Mouse (Mus musculus) heart, postnatal 0 days (tissue): Measurements from ENCODE around the gene Mlh1. TPM values are rescaled to one million over a fixed set of nuclear protein-coding genes. Genes with fewer than 3 reads are reported as not detected.

Experiments
- ATAC-seq: fragments of 200-750 bp; cut with Nextera tagmentation; 2 replicates; pipeline ENCODE4 v1.8.0; 2017; ENCODE audit warnings: low read depth, moderate number of reproducible peaks, moderate library complexity; ENCODE audit not compliant: insufficient read depth
- DNase-seq: peaks from one replicate; pipeline ENCODE4 v3.0.0-alpha.2; 2016; ENCODE audit warnings: low spot score
- H3K27ac ChIP-seq: fragments of 300-500 bp; sonication (generic); 2 replicates; pipeline ENCODE4 v1.5.1; 2014; ENCODE audit warnings: low read depth, mild to moderate bottlenecking
- H3K27me3 ChIP-seq: fragments of 300-500 bp; sonication (generic); 2 replicates; pipeline ENCODE4 v1.6.1; 2014; ENCODE audit warnings: low read length, mixed read lengths; ENCODE audit not compliant: control insufficient read depth, insufficient read depth
- H3K36me3 ChIP-seq: fragments of 300-500 bp; sonication (generic); replicated peaks from 2 replicates; pipeline ENCODE4 v1.6.1; 2014; ENCODE audit warnings: low read length, mixed read lengths; ENCODE audit not compliant: control insufficient read depth, insufficient read depth
- H3K4me1 ChIP-seq: fragments of 300-500 bp; sonication (generic); 2 replicates; pipeline ENCODE4 v1.6.1; 2014; ENCODE audit warnings: antibody characterized with exemption; ENCODE audit not compliant: control insufficient read depth, insufficient read depth
- H3K4me2 ChIP-seq: fragments of 300-500 bp; sonication (generic); 2 replicates; pipeline ENCODE4 v1.6.1; 2014; ENCODE audit warnings: low read depth, mild to moderate bottlenecking, low read length, moderate library complexity
- H3K4me3 ChIP-seq: fragments of 300-500 bp; sonication (generic); 2 replicates; pipeline ENCODE4 v1.5.1; 2014; ENCODE audit warnings: low read depth, low read length
- H3K9ac ChIP-seq: fragments of 300-500 bp; sonication (generic); replicated peaks from 2 replicates; pipeline ENCODE4 v1.6.1; 2014; ENCODE audit warnings: low read depth, low read length, mixed read lengths
- H3K9me3 ChIP-seq: fragments of 300-500 bp; sonication (generic); replicated peaks from 2 replicates; pipeline ENCODE4 v1.6.1; 2016; ENCODE audit warnings: low read length; ENCODE audit not compliant: control insufficient read depth
- CTCF ChIP-seq: IDR thresholded peaks from 2 replicates; pipeline ENCODE4 v1.5.1; 2016; ENCODE audit warnings: antibody characterized with exemption, control low read depth, low read depth
- EP300 ChIP-seq: IDR thresholded peaks from 2 replicates; pipeline ENCODE4 v1.6.1; 2016; ENCODE audit warnings: antibody characterized with exemption, low read depth
- WGBS: fragments of 180-500 bp; shearing (Covaris S2); extraction: QIAGEN DNeasy Blood & Tissue Kit; methylation state at CpG from one replicate; pipeline ENCODE4 v1.1.7; 2014; 5-methylcytosine and 5-hydroxymethylcytosine counted together
- polyA plus RNA-seq: library from polyadenylated mRNA; unstranded; fragments of >200 nt; fragmentation: Nextera tagmentation; extraction: Ambion mirVana; gene quantifications from 2 replicates; pipeline ENCODE4 v1.2.1, GENCODE M21; 2015
- total RNA-seq: library from RNA; depleted of rRNA; stranded (reverse); fragments of >200 nt; gene quantifications from 2 replicates; pipeline ENCODE4 v1.2.3, GENCODE M21; 2014; ENCODE audit warnings: low replicate concordance

Gene Mlh1
- total and polyA plus RNA-seq, 2 experiments from 2014 or later, result 18.4 to 19.7 TPM

- TF ChIP-seq EP300 (no peak), CTCF (peak; percentile 52)
- Histone ChIP-seq H3K4me3 (no peak overlapping the region), H3K27ac (no peak overlapping the region), H3K36me3 (peaks cover 66% of the 10 kb centered on the region), H3K4me1 (peaks cover 10% of the 10 kb centered on the region), H3K9ac (no peak overlapping the region), H3K4me2 (no peak overlapping the region), H3K27me3 (no peaks in the 10 kb centered on the region), H3K9me3 (no peaks in the 10 kb centered on the region)
- DNase-seq (no peak), ATAC-seq (peak; percentile 69)
- WGBS, result 47% methylated on average over 7 of the region's 7 CpGs
These were observed 19.3 kb downstream of the Mlh1 start for GRCm38 (mm10) chr9:111252161-111252869.

GRCm38 (mm10) chr9:111247682-111248246 is 23.8 kb downstream of the Mlh1 start:
- peak; percentile 85 for ATAC-seq
- no peak overlapping the region for H3K9ac ChIP-seq

GRCm38 (mm10) chr9:111245546-111245945 is 26.0 kb downstream of the Mlh1 start:
- no peak overlapping the region for H3K4me2 ChIP-seq
- H3K9ac ChIP-seq, result no peak overlapping the region
- no peak for TF ChIP-seq CTCF
- TF ChIP-seq EP300, result no peak
- H3K36me3 ChIP-seq, result peaks cover 34% of the 10 kb centered on the region
- DNase-seq, result no peak
- no peaks in the 10 kb centered on the region for H3K9me3 ChIP-seq
- H3K27ac ChIP-seq, result no peak overlapping the region
- H3K4me1 ChIP-seq, result peaks cover 21% of the 10 kb centered on the region
- no peak overlapping the region for H3K4me3 ChIP-seq
- ATAC-seq, result no peak
- WGBS, result 78% methylated on average over 6 of the region's 6 CpGs
- H3K27me3 ChIP-seq, result no peaks in the 10 kb centered on the region

More at GRCm38 (mm10) chr9:111247682-111248246, 23.8 kb downstream of the Mlh1 start:
- Histone ChIP-seq H3K4me2 (no peak overlapping the region), H3K36me3 (peaks cover 46% of the 10 kb centered on the region), H3K9me3 (no peaks in the 10 kb centered on the region), H3K4me3 (no peak overlapping the region), H3K27ac (peak overlapping the region; percentile 39; the same call in 1 of the 2 replicates), H3K4me1 (peaks cover 15% of the 10 kb centered on the region), H3K27me3 (no peaks in the 10 kb centered on the region)
- peak; percentile 49 for DNase-seq
- WGBS, result 19% methylated on average over 3 of the region's 3 CpGs
- peak; percentile 40 for TF ChIP-seq CTCF
- no peak for TF ChIP-seq EP300

- no peak for DNase-seq
- no peaks in the 10 kb centered on the region for H3K9me3 ChIP-seq
- H3K4me2 ChIP-seq, result no peak overlapping the region
- H3K4me3 ChIP-seq, result no peak overlapping the region
- peaks cover 17% of the 10 kb centered on the region for H3K4me1 ChIP-seq
- WGBS, result 64% methylated on average over 6 of the region's 6 CpGs
- H3K27me3 ChIP-seq, result no peaks in the 10 kb centered on the region
- no peak for TF ChIP-seq CTCF
- TF ChIP-seq EP300, result no peak
- H3K27ac ChIP-seq, result no peak overlapping the region
- H3K36me3 ChIP-seq, result peaks cover 47% of the 10 kb centered on the region
- no peak for ATAC-seq
- no peak overlapping the region for H3K9ac ChIP-seq
These were observed 28.2 kb downstream of the Mlh1 start for GRCm38 (mm10) chr9:111243384-111243783.

DNA sequence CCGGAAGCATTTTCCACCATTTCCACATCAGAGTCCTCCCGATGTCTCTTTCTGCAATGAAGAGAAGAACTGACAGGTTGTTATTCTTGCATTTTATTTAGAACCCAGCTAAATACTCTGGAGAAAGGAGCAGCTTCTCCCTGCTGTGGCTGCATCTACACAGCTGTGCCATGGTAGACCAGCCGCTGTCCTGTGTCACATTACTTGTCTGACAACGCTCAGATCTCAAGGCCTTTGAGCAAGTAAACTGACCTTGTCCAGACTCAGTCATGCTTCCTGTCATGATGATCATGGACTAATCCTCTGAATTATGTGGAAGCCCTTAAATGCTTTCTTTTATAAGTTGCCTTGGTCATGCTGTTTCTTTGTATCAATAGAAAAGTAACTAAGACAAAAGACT is 31.8 kb downstream of the Mlh1 start:
- 80% methylated on average over 4 of the region's 4 CpGs for WGBS
- Histone ChIP-seq H3K4me3 (no peak overlapping the region), H3K36me3 (peaks cover 69% of the 10 kb centered on the region), H3K27me3 (no peaks in the 10 kb centered on the region), H3K4me2 (no peak overlapping the region), H3K9ac (no peak overlapping the region), H3K9me3 (no peaks in the 10 kb centered on the region), H3K4me1 (peaks cover 9% of the 10 kb centered on the region), H3K27ac (no peak overlapping the region)
- DNase-seq (no peak), ATAC-seq (no peak)
- TF ChIP-seq EP300 (no peak), CTCF (no peak)
